27 mouse cellular contexts compared by ENCODE assay signal in genomic region chr11:106518391-106518790, GRCm38 (mm10). TPM values are rescaled to one million over a fixed set of nuclear protein-coding genes. Genes with fewer than 3 reads are reported as not detected.
A peak's percentile ranks its signal among the peaks of the same experiment; 100 is the strongest.
DNase-seq lines count a peak whose midpoint lies in the region; ATAC-seq lines count a peak whose summit lies in the region.
"Had no signal": no experiment of that assay in that cellular context is flagged by ENCODE, and none has a peak within 500 bp of the region (broad histone marks: within the 10 kb centered on the region; RNA-seq: fewer than 3 reads in every experiment).

No protein-coding gene starts in this region.

- no peak overlapping the region for H3K4me2 ChIP-seq in intestine, embryonic 14.5 days (ENCODE audit: low read length)
- no peak overlapping the region for H3K4me2 ChIP-seq in intestine, embryonic 15.5 days (replicated peaks)
- no peak overlapping the region for H3K4me2 ChIP-seq in limb, embryonic 12.5 days
- H3K4me2 ChIP-seq: forebrain, embryonic 12.5 days; hindbrain, embryonic 14.5 days; limb, embryonic 13.5 days; liver, embryonic 15.5 days; neural tube, embryonic 15.5 days; stomach, embryonic 15.5 days had no signal

- no peaks in the 10 kb centered on the region for H3K9me3 ChIP-seq in intestine, embryonic 14.5 days (ENCODE audit: control insufficient read depth, low read length)
- no peaks in the 10 kb centered on the region for H3K9me3 ChIP-seq in intestine, embryonic 15.5 days
- H3K9me3 ChIP-seq in embryonic facial prominence, embryonic 10.5 days, result no peaks in the 10 kb centered on the region
- H3K9me3 ChIP-seq in limb, embryonic 12.5 days, result no peaks in the 10 kb centered on the region
- H3K9me3 ChIP-seq: forebrain, embryonic 12.5 days; limb, embryonic 13.5 days; liver, embryonic 15.5 days; midbrain, embryonic 10.5 days; neural tube, embryonic 15.5 days; stomach, embryonic 15.5 days had no signal

- no peak for DNase-seq in intestine, embryonic 14.5 days (ENCODE audit: low spot score)
- DNase-seq in NIH3T3 (ENCODE audit: low read depth), result peak; percentile 66
- peak; percentile 24 for DNase-seq in embryonic facial prominence, embryonic 10.5 days (ENCODE audit: low spot score)
- DNase-seq in kidney, adult 11 months, result no peak
- DNase-seq: adrenal gland, postnatal 14 days; cerebellum, adult 8-10 months; cerebellum, postnatal 36 days; embryo, embryonic 11 days; gastrocnemius, adult 2 months; heart, postnatal 10 days; right cerebral cortex, adult 18-20 months; right cerebral cortex, postnatal 4 days; thymus, postnatal 25 days had no signal

- peak overlapping the region; percentile 43; the same call in 1 of the 2 replicates for H3K27ac ChIP-seq in intestine, embryonic 14.5 days (ENCODE audit: low read depth)
- H3K27ac ChIP-seq in intestine, embryonic 15.5 days, result no peak overlapping the region
- H3K27ac ChIP-seq in embryonic facial prominence, embryonic 10.5 days (replicated peaks), result no peak overlapping the region
- H3K27ac ChIP-seq in limb, embryonic 12.5 days, result peak overlapping the region; percentile 78
- H3K27ac ChIP-seq: forebrain, embryonic 12.5 days; gastrocnemius, adult 2 months; hindbrain, embryonic 14.5 days; layer of hippocampus, adult 2 months; liver, embryonic 15.5 days; macrophage; midbrain, embryonic 10.5 days; neural tube, embryonic 15.5 days; stomach, embryonic 15.5 days had no signal

- H3K4me3 ChIP-seq in intestine, embryonic 14.5 days (ENCODE audit: low read depth, low read length), result no peak overlapping the region
- no peak overlapping the region for H3K4me3 ChIP-seq in intestine, embryonic 15.5 days (replicated peaks)
- H3K4me3 ChIP-seq in embryonic facial prominence, embryonic 10.5 days, result no peak overlapping the region
- H3K4me3 ChIP-seq in limb, embryonic 12.5 days (replicated peaks), result no peak overlapping the region
- H3K4me3 ChIP-seq: forebrain, embryonic 12.5 days; gastrocnemius, adult 2 months; layer of hippocampus, adult 2 months; limb, embryonic 13.5 days; liver, embryonic 15.5 days; midbrain, embryonic 10.5 days; neural tube, embryonic 15.5 days; stomach, embryonic 15.5 days had no signal

- H3K4me1 ChIP-seq in intestine, embryonic 14.5 days (replicated peaks; ENCODE audit: control insufficient read depth, insufficient read depth, low read length), result peaks cover 6% of the 10 kb centered on the region
- H3K4me1 ChIP-seq in intestine, embryonic 15.5 days (replicated peaks), result 0 out of 2 replicates have a peak, but pooled peaks cover 11% of the 10 kb centered on the region
- peaks cover 75% of the 10 kb centered on the region for H3K4me1 ChIP-seq in embryonic facial prominence, embryonic 10.5 days
- H3K4me1 ChIP-seq in limb, embryonic 12.5 days (replicated peaks), result peaks cover 47% of the 10 kb centered on the region

- no peaks in the 10 kb centered on the region for H3K27me3 ChIP-seq in intestine, embryonic 14.5 days (replicated peaks; ENCODE audit: control insufficient read depth, insufficient read depth, low read length)
- no peaks in the 10 kb centered on the region for H3K27me3 ChIP-seq in intestine, embryonic 15.5 days (replicated peaks)
- 0 out of 2 replicates have a peak, but pooled peaks cover under 1% of the 10 kb centered on the region for H3K27me3 ChIP-seq in embryonic facial prominence, embryonic 10.5 days (replicated peaks; ENCODE audit: low read depth, poor library complexity, severe bottlenecking)
- H3K27me3 ChIP-seq in limb, embryonic 12.5 days, result no peaks in the 10 kb centered on the region
- H3K27me3 ChIP-seq: forebrain, embryonic 12.5 days; limb, embryonic 13.5 days; liver, embryonic 15.5 days; neural tube, embryonic 15.5 days; stomach, embryonic 15.5 days had no signal

- H3K9ac ChIP-seq in intestine, embryonic 14.5 days (ENCODE audit: low read length), result no peak overlapping the region
- H3K9ac ChIP-seq in intestine, embryonic 15.5 days, result no peak overlapping the region
- no peak overlapping the region for H3K9ac ChIP-seq in limb, embryonic 12.5 days (replicated peaks)
- H3K9ac ChIP-seq: forebrain, embryonic 12.5 days; hindbrain, embryonic 14.5 days; limb, embryonic 13.5 days; liver, embryonic 15.5 days; neural tube, embryonic 15.5 days; stomach, embryonic 15.5 days had no signal

- H3K36me3 ChIP-seq in intestine, embryonic 14.5 days (ENCODE audit: control insufficient read depth, insufficient read depth, low read length), result no peaks in the 10 kb centered on the region
- no peaks in the 10 kb centered on the region for H3K36me3 ChIP-seq in intestine, embryonic 15.5 days
- H3K36me3 ChIP-seq in embryonic facial prominence, embryonic 10.5 days (replicated peaks), result no peaks in the 10 kb centered on the region
- H3K36me3 ChIP-seq in limb, embryonic 12.5 days, result no peaks in the 10 kb centered on the region
- H3K36me3 ChIP-seq: forebrain, embryonic 12.5 days; limb, embryonic 13.5 days; midbrain, embryonic 10.5 days; stomach, embryonic 15.5 days had no signal

- 29% methylated on average over 4 of the region's 4 CpGs for WGBS in intestine, embryonic 14.5 days
- 46% methylated on average over 4 of the region's 4 CpGs for WGBS in intestine, embryonic 15.5 days
- 32% methylated on average over 4 of the region's 4 CpGs for WGBS in embryonic facial prominence, embryonic 10.5 days
- 18% methylated on average over 4 of the region's 4 CpGs for WGBS in limb, embryonic 12.5 days

- no peak for ATAC-seq in intestine, embryonic 14.5 days (replicated peaks; ENCODE audit: low FRiP score, low TSS enrichment, low read depth)
- ATAC-seq in intestine, embryonic 15.5 days, result no peak
- no peak for ATAC-seq in limb, embryonic 12.5 days (ENCODE audit: insufficient number of reproducible peaks, insufficient read depth, low FRiP score, low TSS enrichment, low read depth)
- ATAC-seq in megakaryocyte progenitor cell, adult 5-6 weeks (replicated peaks; ENCODE audit: poor library complexity), result no peak
- ATAC-seq: activated CD4-positive, CD25-positive, alpha-beta regulatory T cell, adult 4 months; intestine, embryonic 16.5 days had no signal

RNA-seq across cellular contexts. Expression of gene Ern1, which starts 30.7 kb away (rescaled TPM):
- polyA plus RNA-seq in intestine, embryonic 14.5 days (2014; fragmentation: Nextera tagmentation; extraction: Ambion mirVana), result 7.1 and 7.6 TPM in 2 replicates
- 4.8 and 5.8 TPM in 2 replicates for polyA plus RNA-seq in intestine, embryonic 15.5 days (2015; fragmentation: Nextera tagmentation; extraction: Ambion mirVana)
- 5.4 and 5.5 TPM in 2 replicates for polyA plus RNA-seq in embryonic facial prominence, embryonic 10.5 days (2016; fragmentation: Nextera tagmentation; extraction: Ambion mirVana)
- 7.9 and 8.3 TPM in 2 replicates for polyA plus RNA-seq in limb, embryonic 12.5 days (2016; fragmentation: Nextera tagmentation; extraction: Ambion mirVana)
- total RNA-seq in megakaryocyte progenitor cell, adult 5-6 weeks (2015), result 54.0 and 58.6 TPM in 2 replicates
- total RNA-seq in megakaryocyte progenitor cell, adult 5-6 weeks (2017), result 45.6 and 50.2 TPM in 2 replicates

Comparison
In these comparisons a context has a peak if more than half of its experiments do, and no peak if none do; other contexts are left out.
1. H3K27ac ChIP-seq: peak in intestine, embryonic 14.5 days (single experiment) and limb, embryonic 12.5 days (single experiment); none in intestine, embryonic 15.5 days (single experiment) and embryonic facial prominence, embryonic 10.5 days (single experiment).
2. DNase-seq: peak in NIH3T3 (single experiment) and embryonic facial prominence, embryonic 10.5 days (single experiment); none in intestine, embryonic 14.5 days (single experiment) and kidney, adult 11 months (single experiment).